ENCODE assay signal across 14 mouse cellular contexts in genomic region chr3:27686732-27687491, GRCm38 (mm10). TPM values are rescaled to one million over a fixed set of nuclear protein-coding genes. Genes with fewer than 3 reads are reported as not detected.
DNase-seq lines count a peak whose midpoint lies in the region; ATAC-seq and TF ChIP-seq lines count a peak whose summit lies in the region.
"Had no signal": no experiment of that assay in that cellular context is flagged by ENCODE, and none has a peak within 500 bp of the region (broad histone marks: within the 10 kb centered on the region; RNA-seq: fewer than 3 reads in every experiment).

No protein-coding gene starts in this region.

- peak overlapping the region; percentile 51 for H3K27ac ChIP-seq in heart, embryonic 13.5 days (replicated peaks)
- peak overlapping the region; percentile 79 for H3K27ac ChIP-seq in kidney, postnatal 0 days
- no peak overlapping the region for H3K27ac ChIP-seq in intestine, embryonic 16.5 days (ENCODE audit: low read length)
- H3K27ac ChIP-seq: embryonic facial prominence, embryonic 15.5 days; limb, embryonic 13.5 days; midbrain, embryonic 10.5 days; neural tube, embryonic 12.5 days had no signal

- peaks cover 82% of the 10 kb centered on the region for H3K4me1 ChIP-seq in heart, embryonic 13.5 days
- peaks cover 47% of the 10 kb centered on the region for H3K4me1 ChIP-seq in kidney, postnatal 0 days (replicated peaks; ENCODE audit: insufficient read depth, low read length)
- peaks cover 40% of the 10 kb centered on the region for H3K4me1 ChIP-seq in intestine, embryonic 16.5 days (ENCODE audit: control insufficient read depth, insufficient read depth, low read length)
- H3K4me1 ChIP-seq: midbrain, embryonic 10.5 days had no signal

- WGBS in heart, embryonic 13.5 days, result 55% methylated on average over 19 of the region's 19 CpGs
- WGBS in kidney, postnatal 0 days, result 58% methylated on average over 19 of the region's 19 CpGs
- 60% methylated on average over 19 of the region's 19 CpGs for WGBS in intestine, embryonic 16.5 days

- no peaks in the 10 kb centered on the region for H3K9me3 ChIP-seq in heart, embryonic 13.5 days
- H3K9me3 ChIP-seq in kidney, postnatal 0 days (replicated peaks; ENCODE audit: low read length), result no peaks in the 10 kb centered on the region
- H3K9me3 ChIP-seq in intestine, embryonic 16.5 days (ENCODE audit: control insufficient read depth, low read length), result no peaks in the 10 kb centered on the region
- H3K9me3 ChIP-seq: embryonic facial prominence, embryonic 15.5 days had no signal

- ATAC-seq in heart, embryonic 13.5 days (ENCODE audit: extremely low read depth, insufficient number of reproducible peaks, low FRiP score, low TSS enrichment), result no peak
- ATAC-seq in kidney, postnatal 0 days (replicated peaks; ENCODE audit: low FRiP score, low read depth), result no peak
- peak; percentile 26; the same call in 1 of the 2 replicates for ATAC-seq in intestine, embryonic 16.5 days

- peaks cover 18% of the 10 kb centered on the region for H3K36me3 ChIP-seq in heart, embryonic 13.5 days
- H3K36me3 ChIP-seq in kidney, postnatal 0 days (ENCODE audit: insufficient read depth, low read length), result no peaks in the 10 kb centered on the region
- H3K36me3 ChIP-seq in intestine, embryonic 16.5 days (ENCODE audit: control insufficient read depth, insufficient read depth, low read length), result no peaks in the 10 kb centered on the region
- H3K36me3 ChIP-seq: neural tube, embryonic 12.5 days had no signal

- DNase-seq in heart, postnatal 36 days, result no peak
- no peak for DNase-seq in kidney, postnatal 0 days (ENCODE audit: low spot score)
- DNase-seq in kidney, postnatal 25 days, result no peak
- peak; percentile 68 for DNase-seq in MN1 (ENCODE audit: low spot score)
- no peak for DNase-seq in Muller cell, postnatal 12 days (ENCODE audit: inconsistent ontology term)
- no peak for DNase-seq in cerebellum, postnatal 25 days
- DNase-seq: cerebellum, adult 9-11 months; heart, postnatal 14 days had no signal

- TF ChIP-seq CTCF in kidney, postnatal 0 days (IDR thresholded peaks at IDR 0.05; ENCODE audit: low read depth), result no peak

- H3K4me3 ChIP-seq in heart, embryonic 13.5 days, result no peak overlapping the region
- H3K4me3 ChIP-seq in kidney, postnatal 0 days (replicated peaks; ENCODE audit: low read depth, low read length), result no peak overlapping the region
- H3K4me3 ChIP-seq in intestine, embryonic 16.5 days (ENCODE audit: low read length), result no peak overlapping the region
- H3K4me3 ChIP-seq: embryonic facial prominence, embryonic 15.5 days; limb, embryonic 13.5 days; midbrain, embryonic 10.5 days; neural tube, embryonic 12.5 days had no signal

- 0 out of 2 replicates have a peak overlapping the region, but pooled peaks have one; percentile 5 for H3K4me2 ChIP-seq in heart, embryonic 13.5 days
- H3K4me2 ChIP-seq in kidney, postnatal 0 days (ENCODE audit: low read length), result no peak overlapping the region
- no peak overlapping the region for H3K4me2 ChIP-seq in intestine, embryonic 16.5 days (ENCODE audit: low read depth, low read length)
- H3K4me2 ChIP-seq: embryonic facial prominence, embryonic 15.5 days; limb, embryonic 13.5 days; neural tube, embryonic 12.5 days had no signal

- 0 out of 2 replicates have a peak overlapping the region, but pooled peaks have one; percentile 19 for H3K9ac ChIP-seq in heart, embryonic 13.5 days
- no peak overlapping the region for H3K9ac ChIP-seq in kidney, postnatal 0 days (ENCODE audit: low read depth, low read length)
- H3K9ac ChIP-seq in intestine, embryonic 16.5 days (ENCODE audit: low read depth, low read length), result no peak overlapping the region
- H3K9ac ChIP-seq: embryonic facial prominence, embryonic 15.5 days; limb, embryonic 13.5 days; neural tube, embryonic 12.5 days had no signal

- intact Hi-C loops in heart, postnatal 36 days (cut with DNase I), result no loop called here

- H3K27me3 ChIP-seq in heart, embryonic 13.5 days (replicated peaks), result no peaks in the 10 kb centered on the region
- H3K27me3 ChIP-seq in kidney, postnatal 0 days (ENCODE audit: insufficient read depth, low read length), result no peaks in the 10 kb centered on the region
- H3K27me3 ChIP-seq in intestine, embryonic 16.5 days (replicated peaks; ENCODE audit: control insufficient read depth, insufficient read depth, low read length), result no peaks in the 10 kb centered on the region
- H3K27me3 ChIP-seq: embryonic facial prominence, embryonic 15.5 days; limb, embryonic 13.5 days; neural tube, embryonic 12.5 days had no signal

RNA-seq across cellular contexts. Expression of gene Fndc3b, which starts 24.2 kb away (rescaled TPM):
- 22.3 and 24.0 TPM in 2 replicates for polyA plus RNA-seq in heart, embryonic 13.5 days (2015; fragmentation: Nextera tagmentation; extraction: Ambion mirVana)
- 10 to 100 TPM; 58.3 to 58.7 TPM for total RNA-seq in heart, postnatal 36 days (2021)
- polyA plus RNA-seq in kidney, postnatal 0 days (2015; fragmentation: Nextera tagmentation; extraction: Ambion mirVana), result 23.1 and 24.2 TPM in 2 replicates
- 14.0 and 15.4 TPM in 2 replicates for polyA plus RNA-seq in intestine, embryonic 16.5 days (2015; fragmentation: Nextera tagmentation; extraction: Ambion mirVana)
